Mouse (Mus musculus) G1E (cell line): Measurements from ENCODE around the gene Pde10a. TPM values are rescaled to one million over a fixed set of nuclear protein-coding genes. Genes with fewer than 3 reads are reported as not detected.

Experiments used
- ATAC-seq: 2 replicates; pipeline ENCODE4 v1.8.0; 2016; ENCODE audit warnings: mild to moderate bottlenecking; ENCODE audit not compliant: insufficient number of reproducible peaks, poor library complexity, low FRiP score, severe bottlenecking; ENCODE audit errors: extremely low read depth
- DNase-seq: peaks from one replicate; pipeline ENCODE4 v3.0.0; 2012; ENCODE audit warnings: low spot score
- H3K27me3 ChIP-seq: 2 replicates; pipeline ENCODE4 v1.6.1; 2012; ENCODE audit warnings: mild to moderate bottlenecking, low read length, inconsistent platforms; ENCODE audit not compliant: insufficient read depth
- H3K36me3 ChIP-seq: replicated peaks from 2 replicates; pipeline ENCODE3; 2012; ENCODE audit warnings: mild to moderate bottlenecking, inconsistent platforms
- H3K4me1 ChIP-seq: 2 replicates; pipeline ENCODE4 v1.6.1; 2012; ENCODE audit warnings: low read depth, low read length, inconsistent platforms, mixed read lengths; ENCODE audit not compliant: insufficient read depth
- H3K4me3 ChIP-seq: 2 replicates; pipeline ENCODE4 v1.5.1; 2012; ENCODE audit warnings: low read depth, mild to moderate bottlenecking, inconsistent platforms, low read length, moderate library complexity, mixed read lengths
- H3K9me3 ChIP-seq: replicated peaks from 2 replicates; pipeline ENCODE4 v1.6.1; 2012; ENCODE audit warnings: inconsistent platforms
- CTCF ChIP-seq: IDR thresholded peaks from 2 replicates; pipeline ENCODE4 v1.5.1; 2012; ENCODE audit warnings: low read depth, low read length, inconsistent platforms, mixed read lengths
- GATA1 ChIP-seq: IDR thresholded peaks from 2 replicates; pipeline ENCODE4 v1.6.1; 2012; ENCODE audit warnings: borderline replicate concordance, low read length, inconsistent platforms, mixed read lengths
- GATA2 ChIP-seq: IDR thresholded peaks from 2 replicates; pipeline ENCODE4 v1.6.1; 2012; ENCODE audit warnings: low read depth, low read length, inconsistent platforms, borderline replicate concordance
- POLR2AphosphoS5 ChIP-seq: IDR thresholded peaks from 2 replicates; pipeline ENCODE4 v1.6.1; 2012; ENCODE audit warnings: low read depth, low read length, inconsistent platforms; ENCODE audit not compliant: insufficient replicate concordance
- TAL1 ChIP-seq: conservative IDR thresholded peaks from 2 replicates; pipeline ENCODE4 v1.6.1; 2012; ENCODE audit warnings: low read depth, low read length, inconsistent platforms, mixed read lengths
- polyA plus RNA-seq: library from polyadenylated mRNA; stranded (reverse); fragments of >175 nt; gene quantifications from 2 replicates; pipeline ENCODE4 v1.2.3, GENCODE M21; 2012
- total RNA-seq, 2 experiments: library from RNA; stranded (forward) in 1 of 2; stranded (reverse) in 1 of 2; fragments of 200-1000 nt in 1 of 2; fragments of >200 nt in 1 of 2; fragmentation: Nextera tagmentation in 1 of 2; gene quantifications; 2 replicates each; pipeline ENCODE4 v1.2.3; 2014 to 2017

The Pde10a gene
- total and polyA plus RNA-seq, 3 experiments = 0.27 to 0.83 TPM; not detected in 1

- ATAC-seq (no peak), DNase-seq (no peak)
- TF ChIP-seq POLR2AphosphoS5 = no peak
- no peak for TF ChIP-seq TAL1
- no peak for TF ChIP-seq GATA2
- TF ChIP-seq CTCF = no peak
- no peak for TF ChIP-seq GATA1
- H3K9me3 ChIP-seq = peaks cover 9% of the 10 kb centered on the region
- no peaks in the 10 kb centered on the region for H3K27me3 ChIP-seq
- H3K4me3 ChIP-seq = no peak overlapping the region
- no peaks in the 10 kb centered on the region for H3K36me3 ChIP-seq
- no peaks in the 10 kb centered on the region for H3K4me1 ChIP-seq
Observed at GRCm38 (mm10) chr17:8910571-8910970, 385.4 kb downstream of the Pde10a start.

GRCm38 (mm10) chr17:8912933-8913332 is 387.8 kb downstream of the Pde10a start:
- Histone ChIP-seq H3K4me3 (no peak overlapping the region), H3K4me1 (no peaks in the 10 kb centered on the region), H3K36me3 (no peaks in the 10 kb centered on the region), H3K9me3 (peaks cover 7% of the 10 kb centered on the region), H3K27me3 (no peaks in the 10 kb centered on the region)
- TF ChIP-seq TAL1 (no peak), GATA2 (no peak), POLR2AphosphoS5 (no peak), GATA1 (no peak), CTCF (no peak)
- ATAC-seq = no peak
- no peak for DNase-seq

- DNase-seq = no peak
- TF ChIP-seq TAL1 (no peak), CTCF (no peak), POLR2AphosphoS5 (no peak), GATA2 (no peak), GATA1 (no peak)
- no peaks in the 10 kb centered on the region for H3K36me3 ChIP-seq
- H3K9me3 ChIP-seq = peaks cover 7% of the 10 kb centered on the region
- no peak overlapping the region for H3K4me3 ChIP-seq
- no peaks in the 10 kb centered on the region for H3K27me3 ChIP-seq
- H3K4me1 ChIP-seq = no peaks in the 10 kb centered on the region
- ATAC-seq = no peak
Observed at GRCm38 (mm10) chr17:8915693-8916092, 390.5 kb downstream of the Pde10a start.

DNA sequence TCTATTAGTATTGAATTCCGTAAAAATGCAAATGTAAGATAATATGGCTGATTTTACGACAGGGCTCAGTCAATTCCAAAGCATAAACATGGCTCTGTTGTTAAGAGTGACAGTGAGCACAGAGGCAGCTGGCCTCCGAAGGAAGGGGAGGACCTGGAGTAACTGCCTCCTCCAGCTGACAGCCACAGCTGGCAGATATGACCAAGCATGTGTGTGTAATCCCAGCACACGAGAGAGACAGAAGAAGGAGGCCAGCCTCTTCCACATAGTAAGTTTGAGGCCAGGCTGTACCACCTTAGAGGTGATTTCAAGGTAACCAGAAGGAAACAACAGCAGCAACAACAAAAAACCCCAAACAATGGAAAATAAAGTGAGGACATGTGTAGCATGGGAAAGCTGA is 397.9 kb downstream of the Pde10a start:
- DNase-seq = no peak
- H3K9me3 ChIP-seq = peaks cover 10% of the 10 kb centered on the region
- no peak for ATAC-seq
- no peak for TF ChIP-seq GATA1
- TF ChIP-seq POLR2AphosphoS5 = no peak
- no peak for TF ChIP-seq TAL1
- TF ChIP-seq CTCF = no peak
- TF ChIP-seq GATA2 = no peak
- no peak overlapping the region for H3K4me3 ChIP-seq
- H3K36me3 ChIP-seq = no peaks in the 10 kb centered on the region
- H3K4me1 ChIP-seq = no peaks in the 10 kb centered on the region
- H3K27me3 ChIP-seq = no peaks in the 10 kb centered on the region

DNA sequence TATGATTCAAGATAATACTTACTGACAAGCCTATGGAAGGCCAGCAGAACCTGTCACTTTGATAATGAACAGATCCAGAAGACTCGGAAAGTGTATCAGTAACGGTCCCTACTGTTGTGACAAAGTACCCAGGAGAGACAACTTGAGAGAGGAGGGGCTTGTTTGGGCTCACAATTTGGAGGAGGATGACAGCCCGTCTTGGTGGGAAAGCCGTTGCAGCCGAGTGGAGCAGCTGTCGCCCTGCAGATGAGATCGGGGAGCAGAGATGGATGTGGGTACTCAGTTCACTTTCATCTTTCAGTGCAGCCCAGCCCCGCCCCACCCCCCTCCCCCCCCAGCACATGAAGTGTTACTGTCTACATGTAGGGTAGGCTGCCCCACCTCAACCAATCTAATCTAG is 398.6 kb downstream of the Pde10a start:
- ATAC-seq (no peak), DNase-seq (no peak)
- no peak for TF ChIP-seq GATA2
- Histone ChIP-seq H3K27me3 (no peaks in the 10 kb centered on the region), H3K36me3 (no peaks in the 10 kb centered on the region), H3K4me3 (no peak overlapping the region), H3K4me1 (no peaks in the 10 kb centered on the region), H3K9me3 (peaks cover 10% of the 10 kb centered on the region)

DNA sequence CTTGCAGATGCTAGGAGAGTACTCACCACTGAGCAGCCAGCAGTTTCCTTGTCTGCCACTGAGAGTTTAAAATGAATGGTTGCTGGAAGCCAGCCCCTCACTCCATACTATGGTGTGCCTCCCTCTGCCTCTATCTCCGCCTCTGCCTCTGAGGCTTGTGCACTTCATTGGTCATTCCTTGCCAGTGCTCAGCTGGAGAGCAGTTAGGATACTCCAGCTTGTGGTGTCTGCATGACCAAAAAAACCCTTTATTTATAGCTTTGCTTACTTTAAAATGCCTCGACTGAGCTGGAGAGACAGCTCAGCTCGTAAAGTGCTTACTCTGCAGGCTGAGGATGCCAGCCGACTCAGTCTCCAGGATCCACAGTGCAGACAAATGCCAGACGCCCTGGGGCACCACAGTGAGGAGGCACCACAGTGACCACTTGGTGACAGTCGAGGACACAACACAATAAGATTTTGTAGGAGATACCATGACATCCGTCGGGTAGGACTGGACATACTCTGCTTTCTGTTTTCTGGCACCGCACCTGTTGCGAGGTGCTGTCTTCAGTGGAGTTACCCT is 400.7 kb downstream of the Pde10a start:
- Histone ChIP-seq H3K9me3 (peaks cover 10% of the 10 kb centered on the region), H3K27me3 (no peaks in the 10 kb centered on the region), H3K4me1 (no peaks in the 10 kb centered on the region), H3K4me3 (no peak overlapping the region), H3K36me3 (no peaks in the 10 kb centered on the region)
- ATAC-seq = no peak
- DNase-seq = no peak
- TF ChIP-seq POLR2AphosphoS5 (no peak), CTCF (no peak), TAL1 (no peak), GATA2 (no peak), GATA1 (no peak)

- TF ChIP-seq TAL1 = no peak
- TF ChIP-seq POLR2AphosphoS5 = no peak
- no peak for TF ChIP-seq CTCF
- TF ChIP-seq GATA2 = no peak
Observed at GRCm38 (mm10) chr17:8928560-8928959, 403.4 kb downstream of the Pde10a start.

More at GRCm38 (mm10) chr17:8928560-8928959, 403.4 kb downstream of the Pde10a start:
- H3K36me3 ChIP-seq = no peaks in the 10 kb centered on the region
- H3K4me1 ChIP-seq = no peaks in the 10 kb centered on the region
- ATAC-seq = no peak
- no peak for DNase-seq
- no peak overlapping the region for H3K4me3 ChIP-seq
- peaks cover 14% of the 10 kb centered on the region for H3K9me3 ChIP-seq
- H3K27me3 ChIP-seq = no peaks in the 10 kb centered on the region
